Mouse (Mus musculus) ovary, adult 2 months (tissue): ENCODE data around the gene Tmem259. TPM values are rescaled to one million over a fixed set of nuclear protein-coding genes. Genes with fewer than 3 reads are reported as not detected.

Source experiments
- polyA plus RNA-seq: library from polyadenylated mRNA; depleted of rRNA; stranded (reverse); fragments of >200 nt; gene quantifications from 2 replicates; pipeline ENCODE4 v1.2.3, GENCODE M21; 2012; rRNA removed

Gene Tmem259
- polyA plus RNA-seq, result 471 and 485 TPM in 2 replicates

GRCm38 (mm10) chr10:79984195-79984816 lies at the start of gene Tmem259:
Tmem259 (minus strand) TSS chr10:79984330.

GRCm38 (mm10) chr10:80016511-80016910 lies 32.4 kb upstream of the Tmem259 start, which contains the start of gene Arhgap45:
Arhgap45 (plus strand) TSS chr10:80016653.

GRCm38 (mm10) chr10:79996272-79997033 lies 12.3 kb upstream of the Tmem259 start, which contains the start of gene Abca7:
Abca7 (plus strand) TSS chr10:79996494.

GRCm38 (mm10) chr10:79988506-79989271 lies 4.6 kb upstream of the Tmem259 start, which contains the start of gene Cnn2:
Cnn2 (plus strand) TSS chr10:79988584.

GRCm38 (mm10) chr10:79970415-79971182 lies 13.5 kb downstream of the Tmem259 start, which contains the start of gene Grin3b:
Grin3b (plus strand) TSS chr10:79970715.

GRCm38 (mm10) chr10:79959847-79960601 lies 24.1 kb downstream of the Tmem259 start, which contains the start of gene Wdr18:
Wdr18 (plus strand) TSS chr10:79960152.

GRCm38 (mm10) chr10:79926491-79927323 lies 57.4 kb downstream of the Tmem259 start, which contains the start of gene Arid3a:
Arid3a (plus strand) TSS chr10:79927043.

Other genes with a start within 250 kb of the Tmem259 start
- 87.5 and 91.0 TPM in 2 replicates for gene Polrmt, start 237.7 kb downstream of the Tmem259 start, polyA plus RNA-seq
- gene Fgf22, start 229.3 kb downstream of the Tmem259 start, polyA plus RNA-seq, result 0.14 TPM in 1 of 2 replicates, not detected in the other
- gene Rnf126, start 217.4 kb downstream of the Tmem259 start, polyA plus RNA-seq, result 308 and 375 TPM in 2 replicates
- gene Fstl3, start 207.1 kb downstream of the Tmem259 start, polyA plus RNA-seq, result 44.1 and 45.1 TPM in 2 replicates
- gene Prss57, start 193.4 kb downstream of the Tmem259 start, polyA plus RNA-seq, result 0.20 and 0.37 TPM in 2 replicates
- 90.7 and 101 TPM in 2 replicates for gene Palm, start 190.8 kb downstream of the Tmem259 start, polyA plus RNA-seq
- gene Misp, start 163.3 kb downstream of the Tmem259 start, polyA plus RNA-seq, result 5.1 and 6.2 TPM in 2 replicates
- 420 and 461 TPM in 2 replicates for gene Ptbp1, start 129.9 kb downstream of the Tmem259 start, polyA plus RNA-seq
- 9.7 and 11.8 TPM in 2 replicates for gene Prtn3, start 109.9 kb downstream of the Tmem259 start, polyA plus RNA-seq
- 55.3 and 72.1 TPM in 2 replicates for gene Plppr3, start 109.7 kb downstream of the Tmem259 start, polyA plus RNA-seq
- gene Elane, start 98.1 kb downstream of the Tmem259 start, polyA plus RNA-seq, result 0.20 and 1.7 TPM in 2 replicates
- gene Cfd, start 93.5 kb downstream of the Tmem259 start, polyA plus RNA-seq, result 3,404 and 4,096 TPM in 2 replicates
- 147 and 148 TPM in 2 replicates for gene Med16, start 75.4 kb downstream of the Tmem259 start, polyA plus RNA-seq
- not detected in 2 replicates for gene Gm26602, start 73.5 kb downstream of the Tmem259 start, polyA plus RNA-seq
- 11.7 and 14.4 TPM in 2 replicates for gene Kiss1r, start 67.4 kb downstream of the Tmem259 start, polyA plus RNA-seq
- gene R3hdm4, start 63.1 kb downstream of the Tmem259 start, polyA plus RNA-seq, result 253 and 262 TPM in 2 replicates
- 12.3 and 12.7 TPM in 2 replicates for gene Arid3a, start 57.3 kb downstream of the Tmem259 start, polyA plus RNA-seq
- 93.7 and 94.3 TPM in 2 replicates for gene Wdr18, start 24.2 kb downstream of the Tmem259 start, polyA plus RNA-seq
- 0.26 and 0.77 TPM in 2 replicates for gene Grin3b, start 13.6 kb downstream of the Tmem259 start, polyA plus RNA-seq
- 287 and 331 TPM in 2 replicates for gene Cnn2, start 4.3 kb upstream of the Tmem259 start, polyA plus RNA-seq
- 20.1 and 25.5 TPM in 2 replicates for gene Abca7, start 12.2 kb upstream of the Tmem259 start, polyA plus RNA-seq
- gene Arhgap45, start 32.3 kb upstream of the Tmem259 start, polyA plus RNA-seq, result 23.1 and 27.9 TPM in 2 replicates
- 406 and 421 TPM in 2 replicates for gene Polr2e, start 55.5 kb upstream of the Tmem259 start, polyA plus RNA-seq
- 613 and 620 TPM in 2 replicates for gene Gpx4, start 62.8 kb upstream of the Tmem259 start, polyA plus RNA-seq
- gene Sbno2, start 121.2 kb upstream of the Tmem259 start, polyA plus RNA-seq, result 85.9 and 89.3 TPM in 2 replicates
- gene Stk11, start 131.5 kb upstream of the Tmem259 start, polyA plus RNA-seq, result 186 and 203 TPM in 2 replicates
- gene Atp5d, start 154.3 kb upstream of the Tmem259 start, polyA plus RNA-seq, result 1,675 and 3,137 TPM in 2 replicates
- gene Cbarp, start 156.5 kb upstream of the Tmem259 start, polyA plus RNA-seq, result 58.9 and 61.5 TPM in 2 replicates
- 221 and 248 TPM in 2 replicates for gene Midn, start 163.9 kb upstream of the Tmem259 start, polyA plus RNA-seq
- 166 and 186 TPM in 2 replicates for gene Cirbp, start 181.7 kb upstream of the Tmem259 start, polyA plus RNA-seq
- gene 1600002K03Rik, start 188.6 kb upstream of the Tmem259 start, polyA plus RNA-seq, result 11.6 and 15.0 TPM in 2 replicates
- gene Efna2, start 195.2 kb upstream of the Tmem259 start, polyA plus RNA-seq, result 24.1 and 27.6 TPM in 2 replicates
- gene Mum1, start 242.1 kb upstream of the Tmem259 start, polyA plus RNA-seq, result 50.0 and 52.1 TPM in 2 replicates